Mouse (Mus musculus) kidney, adult 2 months (tissue): ENCODE results near the gene Galm.
"Not testable (repeated sequence)": the region's sequence is repeated elsewhere in the genome, so short reads cannot be mapped to it uniquely, and the experiment has no call there.

ENCODE experiments used
- CTCF ChIP-seq: fragments of 200-500 bp; conservative IDR thresholded peaks from 2 replicates; pipeline ENCODE4 v1.5.1; 2011; ENCODE audit warnings: low read depth, mild to moderate bottlenecking, control low read depth, low read length, moderate library complexity, mixed read lengths; ENCODE audit not compliant: insufficient read depth, insufficient read length
- POLR2A ChIP-seq: fragments of 200-500 bp; IDR thresholded peaks from one replicate; pipeline ENCODE4 v1.6.1; 2011; ENCODE audit warnings: low read depth, low read length, control low read depth

- TF ChIP-seq CTCF, POLR2A: not testable (repeated sequence)
Measured at GRCm38 (mm10) chr17:80213998-80214397, 86.7 kb downstream of the Galm start.
